Mouse (Mus musculus): ENCODE results near the gene Atxn1.

- TF ChIP-seq CTCF (IDR thresholded peaks at IDR 0.05; ENCODE audit: extremely low read depth, insufficient read depth, low read length): no peak
- no peak for TF ChIP-seq POLR2A (IDR thresholded peaks at IDR 0.05; ENCODE audit: extremely low read depth, insufficient read depth, low read length)
Observed at GRCm38 (mm10) chr13:45764354-45764753, 200.5 kb downstream of the Atxn1 start.

All from cortical plate, adult 2 months (tissue).